Mouse (Mus musculus) lung, embryonic 16.5 days (tissue): ENCODE measurements at regions not wholly inside any gene's neighbourhood (a gene's known extent, or its start where the extent isn't known, plus 50 kb on each side); places are given as distances from the start of the nearest gene placed in this dataset.

Experiments used
- ATAC-seq: fragments of 200-750 bp; cut with Nextera tagmentation; 2 replicates; pipeline ENCODE4 v1.8.0; 2017; ENCODE audit warnings: low read depth, mild to moderate bottlenecking, moderate library complexity
- H3K27ac ChIP-seq: fragments of 300-500 bp; sonication (generic); 2 replicates; pipeline ENCODE4 v1.5.1; 2014; ENCODE audit warnings: mild to moderate bottlenecking, control low read depth, low read length
- H3K27me3 ChIP-seq: fragments of 300-500 bp; sonication (generic); 2 replicates; pipeline ENCODE4 v1.6.1; 2014; ENCODE audit warnings: low read depth, low read length, mixed read lengths; ENCODE audit not compliant: control insufficient read depth, insufficient read depth
- H3K36me3 ChIP-seq: fragments of 300-500 bp; sonication (generic); 2 replicates; pipeline ENCODE4 v1.6.1; 2014; ENCODE audit warnings: low read length; ENCODE audit not compliant: control insufficient read depth, insufficient read depth
- H3K4me1 ChIP-seq: fragments of 300-500 bp; sonication (generic); replicated peaks from 2 replicates; pipeline ENCODE4 v1.6.1; 2014; ENCODE audit warnings: low read length, mixed read lengths; ENCODE audit not compliant: control insufficient read depth, insufficient read depth
- H3K4me2 ChIP-seq: fragments of 300-500 bp; sonication (generic); 2 replicates; pipeline ENCODE4 v1.6.1; 2014; ENCODE audit warnings: low read depth, low read length, control low read depth
- H3K4me3 ChIP-seq: fragments of 300-500 bp; sonication (generic); 2 replicates; pipeline ENCODE4 v1.5.1; 2014; ENCODE audit warnings: mild to moderate bottlenecking, low read length, control low read depth
- H3K9ac ChIP-seq: fragments of 300-500 bp; sonication (generic); 2 replicates; pipeline ENCODE4 v1.6.1; 2014; ENCODE audit warnings: low read length, control low read depth
- H3K9me3 ChIP-seq: fragments of 300-500 bp; sonication (generic); 2 replicates; pipeline ENCODE4 v1.6.1; 2016; ENCODE audit warnings: low read length; ENCODE audit not compliant: control insufficient read depth
- WGBS: fragments of 180-500 bp; shearing (Covaris S2); extraction: QIAGEN DNeasy Blood & Tissue Kit; methylation state at CpG from one replicate; pipeline ENCODE4 v1.1.7; 2014; 5-methylcytosine and 5-hydroxymethylcytosine counted together

- Histone ChIP-seq H3K27me3 (no peaks in the 10 kb centered on the region), H3K4me1 (no peaks in the 10 kb centered on the region), H3K4me3 (no peak overlapping the region), H3K36me3 (no peaks in the 10 kb centered on the region), H3K9me3 (no peaks in the 10 kb centered on the region), H3K9ac (no peak overlapping the region), H3K4me2 (no peak overlapping the region), H3K27ac (no peak overlapping the region)
- 62% methylated on average over 5 of the region's 5 CpGs for WGBS
- ATAC-seq = no peak
Measured at GRCm38 (mm10) chr6:101446720-101447119, 69.0 kb upstream of the Pdzrn3 start.

DNA sequence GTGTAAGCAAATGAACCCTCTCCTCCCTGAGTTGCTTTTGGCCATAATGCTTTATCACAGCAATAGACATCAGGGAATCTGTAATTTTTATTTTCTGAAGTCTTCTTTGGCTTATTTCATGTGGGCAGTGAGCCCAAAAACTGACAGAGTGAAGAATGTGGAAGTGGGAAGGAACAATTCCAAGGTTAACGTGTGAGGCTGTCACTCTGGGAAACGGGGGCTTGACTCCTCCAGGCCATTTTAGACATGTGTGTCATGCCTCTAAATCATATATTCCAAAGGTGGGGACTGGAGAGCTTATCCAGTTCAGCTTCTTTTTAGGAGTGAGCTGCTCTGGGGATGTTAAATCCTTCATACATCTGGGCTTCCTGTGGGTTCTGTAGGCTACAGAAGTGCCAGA, 68.6 kb upstream of the Pdzrn3 start:
- Histone ChIP-seq H3K9ac (no peak overlapping the region), H3K4me3 (no peak overlapping the region), H3K27ac (no peak overlapping the region), H3K36me3 (no peaks in the 10 kb centered on the region), H3K4me1 (no peaks in the 10 kb centered on the region), H3K9me3 (no peaks in the 10 kb centered on the region), H3K4me2 (no peak overlapping the region), H3K27me3 (no peaks in the 10 kb centered on the region)
- no peak for ATAC-seq
- 18% methylated on average over 2 of the region's 2 CpGs for WGBS

- 56% methylated on average over 8 of the region's 8 CpGs for WGBS
- Histone ChIP-seq H3K36me3 (no peaks in the 10 kb centered on the region), H3K27ac (no peak overlapping the region), H3K27me3 (no peaks in the 10 kb centered on the region), H3K4me3 (no peak overlapping the region), H3K9me3 (no peaks in the 10 kb centered on the region), H3K4me2 (no peak overlapping the region), H3K4me1 (no peaks in the 10 kb centered on the region), H3K9ac (no peak overlapping the region)
- ATAC-seq = peak; percentile 92
Measured at GRCm38 (mm10) chr6:101432769-101433168, 55.1 kb upstream of the Pdzrn3 start.

DNA sequence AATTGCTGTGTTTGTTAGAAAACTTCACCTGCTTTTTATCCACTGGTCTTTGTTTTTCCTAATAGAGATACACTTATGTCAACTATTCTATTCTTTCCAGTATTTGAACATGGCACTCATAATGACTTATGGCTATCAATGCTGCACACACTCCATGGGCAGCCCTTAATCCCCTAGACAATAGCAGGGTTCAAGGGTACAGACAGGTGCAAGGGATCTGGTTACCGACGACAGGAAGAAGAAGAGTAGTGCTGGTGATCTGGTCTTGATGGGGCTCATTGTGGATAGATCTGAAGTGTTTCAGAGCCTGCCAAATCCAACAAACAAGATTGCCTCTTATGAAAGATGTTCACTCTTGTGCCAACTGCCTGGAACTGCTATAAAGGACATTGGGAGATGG, 51.9 kb upstream of the Pdzrn3 start:
- Histone ChIP-seq H3K4me3 (no peak overlapping the region), H3K4me2 (no peak overlapping the region), H3K27me3 (no peaks in the 10 kb centered on the region), H3K4me1 (no peaks in the 10 kb centered on the region), H3K27ac (no peak overlapping the region), H3K9ac (no peak overlapping the region), H3K9me3 (no peaks in the 10 kb centered on the region), H3K36me3 (no peaks in the 10 kb centered on the region)
- 45% methylated on average over 2 of the region's 2 CpGs for WGBS
- no peak for ATAC-seq
